Mouse (Mus musculus) mouse embryonic stem cell (cell line): ENCODE data around the gene Amotl2.

Source experiments
- in situ Hi-C, 2 experiments: fragments of 300-500 bp; cut with MboI; formaldehyde crosslinking; loops; 1 replicate in 1 of 2; 3 replicates in 1 of 2; pipeline ENCODE4 v1.14.3; 2019 to 2020; ENCODE audit warnings: low sequenced_read_pairs in 2 of 2, low pct_unique_long_range_greater_than_20kb in 1 of 2, mixed read lengths in 1 of 2; ENCODE audit not compliant: unreplicated experiment in 1 of 2

Amotl2 gene

GRCm38 (mm10) chr9:102716481-102717163 is at the start of gene Amotl2:
Gene Amotl2 (plus strand): TSS chr9:102716672.
- in situ Hi-C loops = loop anchor here in 1 of 2 experiments (10.0 kb wide), 1 partner anchor 58 kb away; no protein-coding TSS in a partner anchor

DNA sequence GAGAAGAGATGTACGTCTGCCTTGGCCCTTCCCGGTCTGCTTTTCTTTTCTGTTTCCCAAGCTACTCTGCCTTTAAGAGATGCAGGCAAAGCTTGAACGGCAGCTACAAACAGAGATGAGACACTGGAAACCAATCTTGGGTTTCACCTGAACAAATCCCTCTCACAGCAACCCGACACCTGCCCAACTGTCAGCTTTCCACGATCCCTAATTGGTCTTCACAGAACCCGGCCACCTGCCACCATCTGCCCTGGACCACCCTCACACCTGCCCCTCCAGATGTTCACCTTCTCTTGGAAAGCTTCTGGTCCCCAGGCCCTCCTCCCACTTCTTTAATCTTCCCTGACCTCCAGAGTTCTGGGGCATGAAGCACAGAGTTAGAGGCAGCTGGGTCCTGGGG is 48.4 kb upstream of the Amotl2 start:
- in situ Hi-C loops = no loop called here

GRCm38 (mm10) chr9:102668906-102669305 is 47.6 kb upstream of the Amotl2 start:
- in situ Hi-C loops = no loop called here

GRCm38 (mm10) chr9:102673381-102673780 is 43.1 kb upstream of the Amotl2 start:
- in situ Hi-C loops = no loop called here

DNA sequence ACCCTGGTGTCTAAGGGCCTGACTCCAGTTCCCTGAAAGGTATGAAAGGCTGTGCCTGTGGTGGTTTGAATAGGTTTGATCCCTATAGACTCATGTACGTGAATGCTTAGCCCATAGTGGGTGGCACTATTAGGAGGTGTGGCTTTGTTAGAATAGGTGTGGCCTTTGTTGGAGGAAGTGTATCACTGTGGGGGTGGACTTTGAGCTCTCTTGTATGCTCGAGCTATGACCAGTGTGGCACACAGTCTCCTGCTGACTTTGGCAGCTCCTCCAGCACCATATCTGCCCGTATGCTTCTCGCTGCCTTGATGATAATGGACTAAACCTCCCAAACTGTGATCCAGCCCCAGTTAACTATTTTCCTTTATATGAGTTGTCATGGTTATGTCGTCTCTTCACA is 40.5 kb upstream of the Amotl2 start:
- in situ Hi-C loops = no loop called here

GRCm38 (mm10) chr9:102681470-102681869 is 35.0 kb upstream of the Amotl2 start:
- in situ Hi-C loops = no loop called here

DNA sequence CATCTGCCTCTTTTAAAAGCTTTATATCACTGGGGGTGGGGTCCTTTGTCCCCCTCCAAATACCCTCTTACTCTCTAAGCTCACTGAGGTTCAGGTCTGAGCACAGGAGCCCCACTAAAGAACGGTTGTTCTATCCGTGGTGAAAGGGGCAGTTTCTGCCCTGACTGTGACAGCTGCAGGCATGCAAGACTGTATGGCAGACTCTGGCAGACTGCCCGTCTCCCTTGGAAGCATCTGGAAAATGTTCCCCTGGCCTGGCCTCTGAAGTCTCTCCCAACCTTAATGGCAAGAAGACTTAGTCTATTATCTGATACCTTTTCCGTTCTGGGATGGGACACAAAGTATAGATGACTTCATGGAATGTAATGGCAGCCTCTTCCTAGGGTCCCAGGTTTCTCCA is 28.5 kb upstream of the Amotl2 start:
- in situ Hi-C loops = no loop called here

DNA sequence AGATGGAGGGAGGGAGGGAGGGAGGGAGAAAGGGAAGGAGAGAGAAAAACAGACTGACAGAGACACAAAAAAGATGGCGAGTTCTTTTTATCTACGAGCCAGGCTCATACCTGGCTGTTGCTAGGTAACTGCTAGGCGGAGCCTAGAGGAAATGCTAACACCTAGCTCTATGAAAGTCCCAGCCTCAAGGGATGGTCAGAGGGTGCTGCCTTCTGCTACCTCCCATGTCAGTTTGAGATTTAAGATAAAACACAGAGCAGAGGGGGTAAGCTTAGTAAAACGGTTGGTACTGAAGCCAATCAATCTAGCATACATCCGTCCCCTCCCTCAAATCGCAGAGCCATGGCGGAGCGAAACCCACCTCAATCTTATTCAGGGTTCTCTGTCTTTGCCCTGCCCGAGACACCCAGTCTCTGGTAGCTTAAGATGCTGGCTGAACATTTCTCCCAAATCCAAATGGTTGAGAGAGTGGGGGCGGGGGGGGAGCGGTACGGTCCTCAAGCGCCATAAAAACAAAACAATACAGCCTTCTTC is 27.0 kb upstream of the Amotl2 start:
- in situ Hi-C loops = no loop called here

- in situ Hi-C loops = no loop called here
These were observed 26.4 kb upstream of the Amotl2 start for GRCm38 (mm10) chr9:102689940-102690642.

DNA sequence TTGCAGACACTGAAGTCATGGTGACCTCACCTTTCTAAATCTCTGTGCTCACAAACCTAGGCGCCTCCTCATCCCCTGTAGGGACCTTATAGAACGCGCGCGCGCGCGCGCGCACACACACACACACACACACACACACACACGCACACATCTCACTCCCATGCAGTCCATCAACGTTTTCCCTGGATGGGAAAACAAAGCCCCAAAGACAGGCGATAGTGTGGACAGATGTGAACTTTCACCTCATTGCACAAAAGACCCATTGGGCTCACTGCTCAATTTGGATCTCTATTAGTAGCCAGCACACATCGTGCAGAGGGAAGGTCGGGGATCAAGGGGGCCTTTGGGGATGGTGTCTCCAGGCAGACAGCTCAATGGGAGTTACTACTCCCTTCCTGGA is 25.6 kb upstream of the Amotl2 start:
- in situ Hi-C loops = no loop called here

GRCm38 (mm10) chr9:102692564-102693475 is 23.7 kb upstream of the Amotl2 start:
- in situ Hi-C loops = no loop called here

- in situ Hi-C loops = no loop called here
These were observed 15.4 kb upstream of the Amotl2 start for GRCm38 (mm10) chr9:102701042-102701441.

DNA sequence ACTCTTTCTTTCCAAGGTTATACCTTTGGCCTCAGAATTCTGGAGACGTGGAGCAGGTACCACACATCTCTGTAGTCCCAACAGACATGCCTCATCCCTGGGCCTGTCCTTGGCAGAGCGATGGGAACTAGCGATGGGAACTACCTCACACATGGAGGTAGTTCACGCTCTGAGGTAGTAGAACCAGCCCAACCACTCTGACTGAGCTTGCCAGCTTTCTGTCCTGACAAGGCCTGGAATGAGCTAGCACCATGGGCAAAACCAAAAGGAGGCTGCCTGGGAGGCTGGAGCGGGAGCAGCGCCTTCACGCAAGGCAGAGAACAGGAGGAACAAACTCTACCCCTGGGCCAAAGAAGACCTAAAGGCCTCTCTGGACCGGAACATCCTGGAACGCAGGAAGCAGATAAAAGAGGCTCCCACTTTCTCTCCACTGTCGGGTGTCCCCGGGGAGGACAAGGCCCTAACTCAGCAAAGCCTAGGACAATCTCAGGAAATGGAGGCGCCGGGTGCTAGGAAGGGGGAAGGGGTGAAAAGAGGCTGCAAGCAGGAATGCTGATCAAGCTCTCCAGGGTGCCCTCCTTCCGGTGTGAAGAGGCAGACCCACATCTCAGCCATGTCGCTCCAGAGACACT is 6.9 kb upstream of the Amotl2 start:
- in situ Hi-C loops = loop anchor here in 1 of 2 experiments (10.0 kb wide), 1 partner anchor 65 kb away; no protein-coding TSS in a partner anchor

GRCm38 (mm10) chr9:102710520-102710919 is 6.0 kb upstream of the Amotl2 start:
- in situ Hi-C loops = loop anchor here in 1 of 2 experiments (10.0 kb wide), 1 partner anchor 64 kb away; no protein-coding TSS in a partner anchor

DNA sequence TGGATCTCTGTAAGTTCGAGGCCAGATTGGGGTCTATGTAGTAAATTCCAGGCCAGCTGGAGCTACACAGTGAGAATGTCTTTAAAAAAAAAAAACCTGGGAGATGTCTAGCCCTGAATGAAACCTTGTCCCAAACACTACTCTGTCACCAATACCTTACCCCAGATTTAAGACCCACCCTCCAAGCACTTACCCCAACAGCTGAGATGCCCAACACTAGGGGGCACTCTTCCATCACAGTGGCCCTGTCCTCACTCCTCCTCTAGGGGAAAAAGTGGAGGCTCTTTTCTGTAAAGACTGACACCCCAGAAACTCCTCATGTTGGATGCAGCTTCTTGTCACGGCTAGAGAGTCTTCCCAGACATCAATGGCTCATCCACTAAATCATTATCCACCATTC is 2.7 kb upstream of the Amotl2 start:
- in situ Hi-C loops = loop anchor here in 1 of 2 experiments (10.0 kb wide), 1 partner anchor 61 kb away; no protein-coding TSS in a partner anchor

DNA sequence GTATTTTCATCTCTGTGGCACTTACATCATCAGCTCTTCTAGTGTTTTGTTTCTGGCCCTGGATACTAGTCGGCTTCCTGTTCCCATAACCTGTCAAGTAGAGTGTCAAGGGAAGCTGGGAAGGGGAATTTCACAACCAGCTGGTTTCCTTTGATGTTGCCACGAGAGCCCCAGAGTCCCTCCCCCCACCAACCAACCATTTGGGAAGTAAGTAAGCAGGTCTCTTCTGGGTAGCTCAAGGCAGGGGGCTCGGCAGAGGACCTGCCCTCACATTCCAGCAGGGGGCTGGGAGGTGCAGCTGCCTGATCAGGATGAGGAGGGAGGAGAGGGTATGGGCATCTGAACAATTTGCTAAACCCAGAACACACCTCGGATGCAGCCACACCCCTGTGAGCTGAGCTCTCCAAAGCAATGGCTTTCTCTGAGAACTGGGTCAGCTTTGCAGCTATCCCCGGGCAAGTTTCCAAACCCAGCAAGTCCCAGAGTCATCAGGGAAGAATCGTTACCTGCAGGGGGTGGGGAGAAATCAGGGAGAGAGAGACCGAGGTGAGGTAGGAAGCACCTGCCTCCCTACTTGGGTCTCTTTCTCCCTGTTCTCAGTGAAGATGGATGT is 1.5 kb upstream of the Amotl2 start:
- in situ Hi-C loops = loop anchor here in 1 of 2 experiments (10.0 kb wide), 1 partner anchor 60 kb away; no protein-coding TSS in a partner anchor

DNA sequence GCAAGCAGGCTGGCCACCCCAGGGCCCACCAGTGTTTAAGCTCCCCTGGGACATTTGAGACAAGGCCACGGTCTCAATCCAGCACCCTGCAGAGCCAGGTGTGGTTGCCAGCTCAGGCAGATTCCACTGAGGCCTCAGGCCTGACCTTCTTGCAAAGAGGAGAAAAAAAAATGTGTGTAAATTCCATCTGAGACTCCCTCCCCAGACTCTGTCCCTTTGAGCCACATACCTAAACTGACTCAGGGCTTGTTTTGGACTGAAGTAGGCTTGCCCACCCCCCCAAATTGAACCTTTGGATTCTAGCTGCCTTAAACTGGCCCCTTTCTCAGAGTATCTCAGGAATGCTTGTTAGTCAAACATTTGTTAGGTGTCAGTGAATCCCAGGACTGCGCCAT is 969 bp upstream of the Amotl2 start:
- in situ Hi-C loops = loop anchor here in 1 of 2 experiments (10.0 kb wide), 1 partner anchor 59 kb away; no protein-coding TSS in a partner anchor
